Mouse (Mus musculus): ENCODE measurements around the gene Cd84. TPM values are rescaled to one million over a fixed set of nuclear protein-coding genes. Genes with fewer than 3 reads are reported as not detected.
"Not testable (repeated sequence)": the region's sequence is repeated elsewhere in the genome, so short reads cannot be mapped to it uniquely, and the experiment has no call there.

Cd84 gene
- 0.90 and 1.0 TPM in 2 replicates for polyA plus RNA-seq (2012; rRNA removed)

DNA sequence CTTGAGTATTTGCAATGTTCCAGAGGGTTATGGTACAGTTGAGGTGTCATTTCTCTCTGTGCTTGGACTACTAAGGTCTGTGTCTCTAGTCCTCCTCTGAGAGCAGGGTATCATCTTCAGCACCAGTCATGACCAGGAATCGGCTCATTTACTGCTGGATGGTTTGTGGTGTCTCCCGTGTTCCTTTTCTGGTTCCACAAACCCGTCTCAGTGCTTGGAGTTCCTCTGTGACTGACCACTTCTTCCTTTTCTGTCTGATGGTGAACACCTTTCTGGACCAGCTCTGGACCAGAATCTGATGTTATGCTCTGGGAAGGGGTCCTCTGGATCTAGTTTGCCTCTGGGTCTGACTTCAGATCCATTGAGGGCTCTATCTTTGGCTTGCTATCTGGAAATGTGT lies at the start of gene Cd84:
TSS of gene Cd84 (plus strand) at position 210 of the 400 bp plus-strand sequence.
- DNase-seq: no peak
- 85% methylated on average over 3 of the region's 3 CpGs for WGBS
- Histone ChIP-seq H3K4me1 (ENCODE audit: control insufficient read depth, insufficient read depth, low read length) (no peaks in the 10 kb centered on the region), H3K4me3 (replicated peaks; ENCODE audit: insufficient read depth, low read depth, low read length) (no peak within 1 kb of the TSS), H3K27me3 (ENCODE audit: control insufficient read depth, insufficient read depth, low read length) (no peaks in the 10 kb centered on the region), H3K27ac (ENCODE audit: insufficient read depth, low read length) (no peak within 1 kb of the TSS)
- TF ChIP-seq CTCF (IDR thresholded peaks at IDR 0.05; ENCODE audit: borderline replicate concordance, insufficient read depth, low read depth, low read length) (no peak), POLR2A (IDR thresholded peaks at IDR 0.05; ENCODE audit: borderline replicate concordance, insufficient read depth, low read length) (no peak)

DNA sequence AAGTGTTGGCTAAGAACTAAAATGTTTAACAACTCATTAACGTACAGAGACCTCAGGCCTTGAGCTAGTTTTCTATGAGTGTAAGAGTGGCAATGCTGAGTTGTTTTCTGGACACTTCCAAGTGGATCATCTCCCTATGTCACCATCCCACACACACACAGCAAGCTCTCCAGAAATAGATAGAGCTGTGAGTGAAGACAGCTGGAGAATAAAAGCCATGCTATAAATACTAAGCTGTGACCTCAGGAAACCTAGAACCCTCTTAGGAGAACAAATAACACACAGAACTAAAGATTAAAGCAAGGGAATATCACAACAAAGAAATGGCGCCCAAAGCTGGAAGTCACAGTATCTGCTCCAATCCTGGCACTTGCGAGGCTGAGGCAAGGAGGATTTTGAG lies 48.0 kb upstream of the Cd84 start:
- H3K27ac ChIP-seq (ENCODE audit: insufficient read depth, low read length): no peak overlapping the region
- WGBS: 88% methylated on average over 3 of the region's 3 CpGs
- DNase-seq: no peak
- H3K4me1 ChIP-seq (ENCODE audit: control insufficient read depth, insufficient read depth, low read length): no peaks in the 10 kb centered on the region
- no peaks in the 10 kb centered on the region for H3K27me3 ChIP-seq (ENCODE audit: control insufficient read depth, insufficient read depth, low read length)
- H3K4me3 ChIP-seq (replicated peaks; ENCODE audit: insufficient read depth, low read depth, low read length): no peak overlapping the region
- TF ChIP-seq POLR2A (IDR thresholded peaks at IDR 0.05; ENCODE audit: borderline replicate concordance, insufficient read depth, low read length): no peak
- no peak for TF ChIP-seq CTCF (IDR thresholded peaks at IDR 0.05; ENCODE audit: borderline replicate concordance, insufficient read depth, low read depth, low read length)

DNA sequence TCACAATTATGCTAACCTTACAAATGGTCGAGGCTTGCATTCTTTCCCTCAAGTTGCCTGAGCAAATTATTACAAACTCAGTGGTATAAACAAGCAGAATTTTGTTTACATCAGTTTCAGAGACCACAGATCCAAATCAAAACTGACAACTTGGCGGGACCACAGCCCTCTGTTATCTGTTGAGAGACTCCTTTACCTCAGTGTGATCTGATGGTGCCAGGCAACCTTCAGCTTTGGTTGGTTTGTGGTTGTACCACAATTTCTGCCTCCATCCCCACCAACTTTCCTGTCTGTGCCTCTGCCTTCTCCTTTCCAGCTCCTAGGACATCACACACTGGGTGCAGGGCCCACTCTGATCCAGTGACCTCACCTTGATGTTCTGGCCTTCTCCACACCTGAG lies 43.3 kb upstream of the Cd84 start:
- H3K4me1 ChIP-seq (ENCODE audit: control insufficient read depth, insufficient read depth, low read length): no peaks in the 10 kb centered on the region
- no peak overlapping the region for H3K27ac ChIP-seq (ENCODE audit: insufficient read depth, low read length)
- no peak overlapping the region for H3K4me3 ChIP-seq (replicated peaks; ENCODE audit: insufficient read depth, low read depth, low read length)
- TF ChIP-seq POLR2A (IDR thresholded peaks at IDR 0.05; ENCODE audit: borderline replicate concordance, insufficient read depth, low read length) (no peak), CTCF (IDR thresholded peaks at IDR 0.05; ENCODE audit: borderline replicate concordance, insufficient read depth, low read depth, low read length) (no peak)
- 44% methylated on average over 2 of the region's 2 CpGs for WGBS
- H3K27me3 ChIP-seq (ENCODE audit: control insufficient read depth, insufficient read depth, low read length): no peaks in the 10 kb centered on the region
- DNase-seq: no peak

DNA sequence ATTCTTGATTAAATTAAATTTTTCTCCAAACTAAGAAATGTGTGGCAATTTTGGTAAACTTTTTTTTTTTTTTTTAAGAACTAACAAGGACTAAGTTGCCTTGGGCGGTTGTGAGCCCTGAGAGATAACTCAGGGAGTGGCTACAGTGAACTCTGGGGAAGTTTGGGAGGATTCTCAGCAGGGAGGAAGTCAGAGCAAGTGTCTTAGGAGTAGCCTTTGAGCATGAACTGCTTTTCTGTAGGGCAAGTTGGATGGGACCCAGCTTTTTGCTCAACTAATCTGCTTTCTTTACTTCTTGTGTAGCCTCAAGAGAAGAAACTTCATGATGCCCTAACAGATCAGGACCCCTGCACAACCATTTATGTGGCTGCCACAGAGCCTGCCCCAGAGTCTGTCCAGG lies 41.7 kb upstream of the Cd84 start:
- DNase-seq: no peak
- H3K27ac ChIP-seq (ENCODE audit: insufficient read depth, low read length): no peak overlapping the region
- H3K4me1 ChIP-seq (ENCODE audit: control insufficient read depth, insufficient read depth, low read length): no peaks in the 10 kb centered on the region
- H3K4me3 ChIP-seq (replicated peaks; ENCODE audit: insufficient read depth, low read depth, low read length): no peak overlapping the region
- 54% methylated on average over 1 of the region's 1 CpGs for WGBS
- no peaks in the 10 kb centered on the region for H3K27me3 ChIP-seq (ENCODE audit: control insufficient read depth, insufficient read depth, low read length)
- no peak for TF ChIP-seq CTCF (IDR thresholded peaks at IDR 0.05; ENCODE audit: borderline replicate concordance, insufficient read depth, low read depth, low read length)
- TF ChIP-seq POLR2A (IDR thresholded peaks at IDR 0.05; ENCODE audit: borderline replicate concordance, insufficient read depth, low read length): no peak

DNA sequence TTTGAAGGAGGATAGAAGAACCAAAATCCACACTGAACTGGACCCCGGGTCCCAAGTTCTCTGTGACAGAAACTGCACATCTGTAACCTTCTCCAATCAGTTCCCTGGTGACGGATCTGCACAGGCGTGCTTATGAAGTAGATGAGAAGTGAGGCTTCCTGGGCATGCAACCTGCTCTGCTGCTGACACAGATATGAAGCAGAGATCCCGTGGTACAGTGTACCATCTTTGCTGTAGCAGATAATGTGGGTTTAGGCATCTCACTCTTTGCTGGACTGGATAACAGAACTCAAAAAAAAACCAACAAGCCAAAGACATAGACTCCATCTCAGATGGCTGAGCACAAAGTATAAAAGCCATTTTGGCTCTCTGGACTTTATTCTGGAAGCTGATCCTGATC lies 39.8 kb upstream of the Cd84 start:
- 83% methylated on average over 4 of the region's 4 CpGs for WGBS
- Histone ChIP-seq H3K4me3 (replicated peaks; ENCODE audit: insufficient read depth, low read depth, low read length) (no peak overlapping the region), H3K4me1 (ENCODE audit: control insufficient read depth, insufficient read depth, low read length) (no peaks in the 10 kb centered on the region), H3K27ac (ENCODE audit: insufficient read depth, low read length) (no peak overlapping the region), H3K27me3 (ENCODE audit: control insufficient read depth, insufficient read depth, low read length) (no peaks in the 10 kb centered on the region)
- TF ChIP-seq CTCF (IDR thresholded peaks at IDR 0.05; ENCODE audit: borderline replicate concordance, insufficient read depth, low read depth, low read length): no peak
- no peak for TF ChIP-seq POLR2A (IDR thresholded peaks at IDR 0.05; ENCODE audit: borderline replicate concordance, insufficient read depth, low read length)
- no peak for DNase-seq

DNA sequence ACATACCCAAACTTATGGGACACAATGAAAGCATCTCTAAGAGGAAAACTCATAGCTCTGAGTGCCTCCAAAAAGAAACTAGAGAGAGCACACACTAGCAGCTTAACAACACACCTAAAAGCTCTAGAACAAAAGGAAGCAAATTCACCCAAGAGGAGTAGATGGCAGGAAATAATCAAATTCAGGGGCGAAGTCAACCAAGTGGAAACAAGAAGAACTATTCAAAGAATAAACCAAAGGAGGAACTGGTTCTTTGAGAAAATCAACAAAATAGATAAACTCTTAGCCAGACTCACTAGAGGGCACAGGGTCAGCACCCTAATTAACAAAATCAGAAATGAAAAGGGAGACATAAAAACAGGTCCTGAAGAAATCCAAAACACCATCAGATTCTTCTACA lies 28.4 kb upstream of the Cd84 start:
- not testable (repeated sequence) for H3K4me3 ChIP-seq (replicated peaks; ENCODE audit: insufficient read depth, low read depth, low read length); DNase-seq; H3K4me1 ChIP-seq (ENCODE audit: control insufficient read depth, insufficient read depth, low read length); H3K27ac ChIP-seq (ENCODE audit: insufficient read depth, low read length); H3K27me3 ChIP-seq (ENCODE audit: control insufficient read depth, insufficient read depth, low read length)
- WGBS: 59% methylated on average over 1 of the region's 1 CpGs

DNA sequence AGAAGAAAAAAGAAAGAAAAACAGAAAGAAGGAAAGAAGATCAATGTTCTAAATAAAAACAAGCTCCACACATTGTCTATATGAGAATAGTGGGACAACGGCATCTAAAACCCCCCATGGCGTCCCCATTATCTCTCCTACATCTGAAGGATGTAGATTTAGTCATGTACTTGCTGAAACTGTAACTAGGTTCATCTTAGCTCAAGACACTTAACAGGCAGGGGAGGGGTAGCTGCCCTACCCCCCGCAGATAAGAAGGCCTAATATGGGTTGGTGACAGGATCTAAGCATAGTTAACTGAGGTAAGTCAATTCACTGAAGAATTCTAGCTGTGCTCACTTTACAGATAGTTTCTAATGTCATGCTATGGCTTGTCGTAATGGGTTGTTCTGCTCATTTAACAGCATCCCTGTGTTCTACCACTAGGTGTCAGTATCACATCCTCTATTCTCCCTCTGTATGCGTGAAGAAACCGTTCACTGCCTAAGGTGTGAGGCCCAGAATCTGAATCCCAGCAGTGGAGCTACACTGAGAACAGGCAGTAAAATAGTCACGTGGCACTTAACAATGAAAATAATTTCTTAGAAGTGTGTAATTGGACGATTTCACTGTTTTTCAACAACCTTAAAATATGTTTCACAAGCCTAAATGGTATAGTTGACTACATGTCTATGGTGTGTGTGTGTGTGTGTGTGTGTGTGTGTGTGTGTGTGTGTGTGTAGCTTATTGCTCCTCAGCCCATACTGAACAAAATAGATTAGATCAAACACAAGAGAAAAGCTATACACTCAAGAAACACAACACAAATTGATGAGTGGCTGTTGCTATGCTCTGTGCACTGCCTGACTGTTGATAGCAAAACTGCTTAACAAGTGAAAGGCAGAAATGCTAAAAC lies 23.7 kb upstream of the Cd84 start:
- H3K4me1 ChIP-seq (ENCODE audit: control insufficient read depth, insufficient read depth, low read length): no peaks in the 10 kb centered on the region
- no peak overlapping the region for H3K27ac ChIP-seq (ENCODE audit: insufficient read depth, low read length)
- TF ChIP-seq CTCF (IDR thresholded peaks at IDR 0.05; ENCODE audit: borderline replicate concordance, insufficient read depth, low read depth, low read length): peak; percentile 29; the same call in 1 of the 2 replicates
- TF ChIP-seq POLR2A (IDR thresholded peaks at IDR 0.05; ENCODE audit: borderline replicate concordance, insufficient read depth, low read length): no peak
- DNase-seq: peak in 1 of 2 experiments; percentile 17
- 13% methylated on average over 8 of the region's 8 CpGs for WGBS
- H3K27me3 ChIP-seq (ENCODE audit: control insufficient read depth, insufficient read depth, low read length): no peaks in the 10 kb centered on the region
- no peak overlapping the region for H3K4me3 ChIP-seq (replicated peaks; ENCODE audit: insufficient read depth, low read depth, low read length)

DNA sequence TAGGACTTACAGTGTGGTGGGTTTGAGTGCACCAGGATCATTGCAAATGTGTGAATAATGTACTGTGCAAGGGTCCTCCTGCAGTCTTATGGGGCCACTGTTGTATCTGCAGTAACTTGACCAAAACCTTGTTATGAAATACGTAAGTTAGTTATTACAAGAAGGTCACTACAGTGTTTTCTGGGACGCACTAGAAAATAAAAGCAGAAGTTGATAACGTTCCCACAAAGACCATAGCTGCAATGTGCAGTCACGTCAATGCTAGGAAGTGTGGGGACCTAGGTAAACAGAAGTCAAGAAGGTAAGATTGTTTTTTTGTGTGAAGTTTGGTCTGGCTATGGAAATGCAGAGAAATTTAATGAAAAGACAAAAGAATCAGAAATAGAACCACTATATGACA lies 22.5 kb upstream of the Cd84 start:
- H3K27me3 ChIP-seq (ENCODE audit: control insufficient read depth, insufficient read depth, low read length): no peaks in the 10 kb centered on the region
- no peak overlapping the region for H3K27ac ChIP-seq (ENCODE audit: insufficient read depth, low read length)
- no peak for DNase-seq
- no peaks in the 10 kb centered on the region for H3K4me1 ChIP-seq (ENCODE audit: control insufficient read depth, insufficient read depth, low read length)
- TF ChIP-seq CTCF (IDR thresholded peaks at IDR 0.05; ENCODE audit: borderline replicate concordance, insufficient read depth, low read depth, low read length) (no peak), POLR2A (IDR thresholded peaks at IDR 0.05; ENCODE audit: borderline replicate concordance, insufficient read depth, low read length) (no peak)
- 87% methylated on average over 4 of the region's 4 CpGs for WGBS
- H3K4me3 ChIP-seq (replicated peaks; ENCODE audit: insufficient read depth, low read depth, low read length): no peak overlapping the region

Data from cerebellum, adult 2 months (tissue).